Mouse (Mus musculus) heart, embryonic 13.5 days (tissue): ENCODE results near the gene Gimap1. TPM values are rescaled to one million over a fixed set of nuclear protein-coding genes. Genes with fewer than 3 reads are reported as not detected.

Experiments
- ATAC-seq: fragments of 200-750 bp; cut with Nextera tagmentation; 2 replicates; pipeline ENCODE4 v1.8.0; 2017; ENCODE audit warnings: moderate TSS enrichment; ENCODE audit not compliant: insufficient number of reproducible peaks, low FRiP score, low TSS enrichment; ENCODE audit errors: extremely low read depth
- H3K27ac ChIP-seq: fragments of 300-500 bp; sonication (generic); replicated peaks from 2 replicates; pipeline ENCODE4 v1.5.1; 2015; ENCODE audit warnings: moderate library complexity, mild to moderate bottlenecking, inconsistent platforms
- H3K27me3 ChIP-seq: fragments of 300-500 bp; sonication (generic); replicated peaks from 2 replicates; pipeline ENCODE4 v1.6.1; 2015; ENCODE audit warnings: mild to moderate bottlenecking, inconsistent platforms
- H3K36me3 ChIP-seq: fragments of 300-500 bp; sonication (generic); 2 replicates; pipeline ENCODE4 v1.6.1; 2015; ENCODE audit warnings: mild to moderate bottlenecking, inconsistent platforms
- H3K4me1 ChIP-seq: fragments of 300-500 bp; sonication (generic); 2 replicates; pipeline ENCODE4 v1.6.1; 2015; ENCODE audit warnings: inconsistent platforms
- H3K4me2 ChIP-seq: fragments of 300-500 bp; sonication (generic); 2 replicates; pipeline ENCODE4 v1.6.1; 2015; ENCODE audit warnings: inconsistent platforms, mild to moderate bottlenecking, moderate library complexity
- H3K4me3 ChIP-seq: fragments of 300-500 bp; sonication (generic); 2 replicates; pipeline ENCODE4 v1.5.1; 2015; ENCODE audit warnings: moderate library complexity, mild to moderate bottlenecking, inconsistent platforms
- H3K9ac ChIP-seq: fragments of 300-500 bp; sonication (generic); 2 replicates; pipeline ENCODE4 v1.6.1; 2015; ENCODE audit warnings: inconsistent platforms, mild to moderate bottlenecking, moderate library complexity
- H3K9me3 ChIP-seq: fragments of 300-500 bp; sonication (generic); 2 replicates; pipeline ENCODE4 v1.6.1; 2016; ENCODE audit warnings: inconsistent platforms
- WGBS: fragments of 180-500 bp; shearing (Covaris S2); methylation state at CpG from one replicate; pipeline ENCODE4 v1.1.7; 2015; ENCODE audit warnings: mixed read lengths; 5-methylcytosine and 5-hydroxymethylcytosine counted together
- polyA plus RNA-seq: library from polyadenylated mRNA; unstranded; fragments of >200 nt; fragmentation: Nextera tagmentation; extraction: Ambion mirVana; gene quantifications from 2 replicates; pipeline ENCODE4 v1.2.1, GENCODE M21; 2015

Gene Gimap1
- polyA plus RNA-seq, 1 experiment from 2014 or later: 24.2 TPM

- peaks cover 27% of the 10 kb centered on the region for H3K4me1 ChIP-seq
- ATAC-seq: no peak
- peaks cover 50% of the 10 kb centered on the region for H3K27me3 ChIP-seq
- no peaks in the 10 kb centered on the region for H3K9me3 ChIP-seq
- H3K9ac ChIP-seq: peak overlapping the region; percentile 61
- peak overlapping the region; percentile 79 for H3K4me2 ChIP-seq
- H3K4me3 ChIP-seq: peak overlapping the region; percentile 43
- H3K27ac ChIP-seq: peak overlapping the region; percentile 78
- 62% methylated on average over 3 of the region's 3 CpGs for WGBS
- peaks cover 3% of the 10 kb centered on the region; the same call in 1 of the 2 replicates for H3K36me3 ChIP-seq
Observed at GRCm38 (mm10) chr6:48740501-48741169, 1.8 kb downstream of the Gimap1 start.

- Histone ChIP-seq H3K9ac (no peak overlapping the region), H3K27ac (no peak overlapping the region), H3K27me3 (peaks cover 55% of the 10 kb centered on the region), H3K36me3 (peaks cover 3% of the 10 kb centered on the region; the same call in 1 of the 2 replicates), H3K4me2 (peak overlapping the region; percentile 79), H3K4me1 (peaks cover 29% of the 10 kb centered on the region), H3K4me3 (no peak overlapping the region), H3K9me3 (no peaks in the 10 kb centered on the region)
- WGBS: 26% methylated on average over 3 of the region's 3 CpGs
- ATAC-seq: no peak
Observed at GRCm38 (mm10) chr6:48741273-48741672, 2.4 kb downstream of the Gimap1 start.

GRCm38 (mm10) chr6:48741711-48742206, 2.9 kb downstream of the Gimap1 start:
- WGBS: 31% methylated on average over 9 of the region's 9 CpGs
- peaks cover 29% of the 10 kb centered on the region for H3K4me1 ChIP-seq
- no peak for ATAC-seq
- no peak overlapping the region for H3K4me3 ChIP-seq
- H3K27ac ChIP-seq: no peak overlapping the region
- peaks cover 55% of the 10 kb centered on the region for H3K27me3 ChIP-seq
- peaks cover 3% of the 10 kb centered on the region; the same call in 1 of the 2 replicates for H3K36me3 ChIP-seq
- H3K9me3 ChIP-seq: no peaks in the 10 kb centered on the region
- peak overlapping the region; percentile 79 for H3K4me2 ChIP-seq
- H3K9ac ChIP-seq: no peak overlapping the region; the same call in 1 of the 2 replicates

GRCm38 (mm10) chr6:48742422-48743351, 3.8 kb downstream of the Gimap1 start:
- peaks cover 55% of the 10 kb centered on the region for H3K27me3 ChIP-seq
- 12% methylated on average over 52 of the region's 52 CpGs for WGBS
- H3K4me3 ChIP-seq: peak overlapping the region; percentile 52
- H3K4me1 ChIP-seq: peaks cover 32% of the 10 kb centered on the region
- no peaks in the 10 kb centered on the region for H3K9me3 ChIP-seq
- no peak for ATAC-seq
- H3K27ac ChIP-seq: no peak overlapping the region
- peaks cover 3% of the 10 kb centered on the region; the same call in 1 of the 2 replicates for H3K36me3 ChIP-seq
- peak overlapping the region; percentile 51 for H3K9ac ChIP-seq
- peak overlapping the region; percentile 79 for H3K4me2 ChIP-seq

- Histone ChIP-seq H3K9me3 (no peaks in the 10 kb centered on the region), H3K27me3 (peaks cover 51% of the 10 kb centered on the region), H3K4me2 (peak overlapping the region; percentile 50), H3K9ac (no peak overlapping the region), H3K27ac (peak overlapping the region; percentile 79), H3K4me1 (peaks cover 32% of the 10 kb centered on the region), H3K4me3 (no peak overlapping the region), H3K36me3 (peaks cover 3% of the 10 kb centered on the region; the same call in 1 of the 2 replicates)
- 46% methylated on average over 2 of the region's 2 CpGs for WGBS
- ATAC-seq: no peak
Observed at GRCm38 (mm10) chr6:48745490-48745889, 6.6 kb downstream of the Gimap1 start.

- peak within 1 kb of the TSS; percentile 79 for H3K27ac ChIP-seq
- peaks cover 3% of the 10 kb centered on the region; the same call in 1 of the 2 replicates for H3K36me3 ChIP-seq
- peak within 1 kb of the TSS; percentile 63 for H3K9ac ChIP-seq
- no peaks in the 10 kb centered on the region for H3K9me3 ChIP-seq
- 25% methylated on average over 16 of the region's 16 CpGs for WGBS
- peaks cover 27% of the 10 kb centered on the region for H3K4me1 ChIP-seq
- ATAC-seq: no peak; the same call in 1 of the 2 replicates
- H3K27me3 ChIP-seq: peaks cover 45% of the 10 kb centered on the region
- H3K4me3 ChIP-seq: peak within 1 kb of the TSS; percentile 31
- peak within 1 kb of the TSS; percentile 50 for H3K4me2 ChIP-seq
Observed at GRCm38 (mm10) chr6:48745959-48746889, 7.4 kb downstream of the Gimap1 start, which contains the start of gene Gimap5. Gene Gimap5 (plus strand): TSS chr6:48746197.

- peaks cover 34% of the 10 kb centered on the region for H3K27me3 ChIP-seq
- peak overlapping the region; percentile 33; the same call in 1 of the 2 replicates for H3K9ac ChIP-seq
- peaks cover 3% of the 10 kb centered on the region; the same call in 1 of the 2 replicates for H3K36me3 ChIP-seq
- peak overlapping the region; percentile 50 for H3K4me2 ChIP-seq
- H3K27ac ChIP-seq: peak overlapping the region; percentile 55
- ATAC-seq: no peak
- H3K9me3 ChIP-seq: no peaks in the 10 kb centered on the region
- H3K4me3 ChIP-seq: peak overlapping the region; percentile 31
- 39% methylated on average over 7 of the region's 7 CpGs for WGBS
- H3K4me1 ChIP-seq: peaks cover 15% of the 10 kb centered on the region
Observed at GRCm38 (mm10) chr6:48747091-48747966, 8.5 kb downstream of the Gimap1 start.

GRCm38 (mm10) chr6:48763567-48764270, 24.9 kb downstream of the Gimap1 start:
- Histone ChIP-seq H3K27ac (no peak overlapping the region), H3K36me3 (no peaks in the 10 kb centered on the region), H3K9me3 (no peaks in the 10 kb centered on the region), H3K4me2 (no peak overlapping the region), H3K9ac (no peak overlapping the region), H3K27me3 (no peaks in the 10 kb centered on the region), H3K4me1 (no peaks in the 10 kb centered on the region), H3K4me3 (no peak overlapping the region)
- no peak for ATAC-seq
- 80% methylated on average over 7 of the region's 7 CpGs for WGBS

GRCm38 (mm10) chr6:48764496-48764895, 25.6 kb downstream of the Gimap1 start:
- ATAC-seq: no peak
- no peaks in the 10 kb centered on the region for H3K4me1 ChIP-seq
- H3K9me3 ChIP-seq: no peaks in the 10 kb centered on the region
- no peak overlapping the region for H3K4me3 ChIP-seq
- H3K27ac ChIP-seq: no peak overlapping the region
- H3K9ac ChIP-seq: no peak overlapping the region
- no peaks in the 10 kb centered on the region for H3K27me3 ChIP-seq
- no peaks in the 10 kb centered on the region for H3K36me3 ChIP-seq
- no peak overlapping the region for H3K4me2 ChIP-seq
- 86% methylated on average over 10 of the region's 10 CpGs for whole genome bisulfite sequencing
